Mouse (Mus musculus): ENCODE measurements around the gene Tmem45a2. TPM values are rescaled to one million over a fixed set of nuclear protein-coding genes. Genes with fewer than 3 reads are reported as not detected.
"Not testable (repeated sequence)": the region's sequence is repeated elsewhere in the genome, so short reads cannot be mapped to it uniquely, and the experiment has no call there.

The Tmem45a2 gene
- 0.30 and 0.88 TPM in 2 replicates for total RNA-seq (2017)

DNA sequence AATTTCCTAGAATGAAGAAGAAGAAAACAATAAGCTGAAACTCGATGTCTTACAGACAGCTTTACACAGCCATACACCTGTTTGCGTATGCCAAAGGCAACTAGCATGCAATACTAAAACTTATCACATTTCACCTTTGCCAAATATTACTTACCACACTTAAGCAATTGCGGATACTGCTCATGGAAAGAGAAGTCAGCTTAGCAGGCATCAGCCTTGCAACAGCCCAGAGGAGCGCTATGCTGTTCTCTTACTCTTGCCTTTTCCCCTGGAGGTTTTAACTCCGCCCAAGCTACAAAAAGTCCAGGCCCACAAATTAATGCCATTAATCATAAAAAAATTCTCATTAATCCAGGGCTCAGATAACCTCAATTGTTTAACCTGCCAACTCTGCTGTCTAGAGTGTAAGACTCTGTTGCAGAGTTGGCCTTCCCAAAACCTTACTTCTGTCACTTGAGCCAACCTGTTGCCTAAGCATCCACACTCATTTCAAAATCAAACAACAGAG, at the start of gene Tmem45a2:
Gene Tmem45a2 (minus strand): TSS at position 241 of the 508 bp plus-strand sequence.
- ATAC-seq (replicated peaks in 1 of 2; ENCODE audit: insufficient read depth in 1 of 2, low FRiP score in 2 of 2, low TSS enrichment in 1 of 2, low read depth in 1 of 2, poor library complexity in 2 of 2, severe bottlenecking in 2 of 2) = no peak

- ATAC-seq (replicated peaks in 1 of 2; ENCODE audit: insufficient read depth in 1 of 2, low FRiP score in 2 of 2, low TSS enrichment in 1 of 2, low read depth in 1 of 2, poor library complexity in 2 of 2, severe bottlenecking in 2 of 2) = no peak
Measured at GRCm38 (mm10) chr16:57117562-57117961, 46.4 kb upstream of the Tmem45a2 start.

GRCm38 (mm10) chr16:57116066-57116465, 44.9 kb upstream of the Tmem45a2 start:
- ATAC-seq (replicated peaks in 1 of 2; ENCODE audit: insufficient read depth in 1 of 2, low FRiP score in 2 of 2, low TSS enrichment in 1 of 2, low read depth in 1 of 2, poor library complexity in 2 of 2, severe bottlenecking in 2 of 2) = 0 out of 4 replicates have a peak, but pooled peaks of 1 of the 2 experiments have one; percentile 39

DNA sequence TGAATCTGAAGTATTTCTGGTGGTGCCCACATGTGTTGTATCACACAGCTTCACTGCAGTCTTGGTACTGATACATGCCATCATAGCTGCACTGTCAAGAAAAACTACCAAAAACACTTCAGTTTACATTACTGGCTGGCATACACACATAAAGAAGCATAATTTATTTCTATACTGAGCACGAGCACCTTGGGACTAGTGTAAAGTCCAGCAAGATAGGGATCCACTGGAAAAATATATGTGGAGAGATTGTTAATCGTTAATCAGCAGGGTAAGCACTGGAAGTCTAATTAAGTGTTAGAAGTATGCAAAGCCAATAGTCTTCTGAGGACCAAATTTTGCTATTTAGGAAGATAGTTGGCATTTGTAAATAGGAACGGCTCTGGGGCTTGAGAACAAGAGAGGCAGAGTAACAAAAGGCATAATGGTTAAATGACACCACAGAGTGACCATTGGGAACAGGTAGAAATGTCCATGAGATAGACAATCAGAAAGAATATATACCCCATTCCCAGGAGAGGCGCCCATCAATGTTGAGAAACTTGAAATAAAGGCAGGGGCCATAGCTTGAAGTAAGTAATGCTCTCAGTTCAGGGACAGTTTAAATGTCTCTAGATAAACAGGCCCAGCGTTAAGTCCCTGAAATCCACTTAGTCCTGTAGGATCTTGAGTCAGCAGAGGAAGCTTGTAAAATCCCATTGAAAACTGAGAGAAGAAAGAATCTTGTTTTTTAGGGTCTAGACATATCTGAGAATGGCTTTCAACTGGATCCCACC, 35.2 kb upstream of the Tmem45a2 start:
- ATAC-seq (replicated peaks in 1 of 2; ENCODE audit: insufficient read depth in 1 of 2, low FRiP score in 2 of 2, low TSS enrichment in 1 of 2, low read depth in 1 of 2, poor library complexity in 2 of 2, severe bottlenecking in 2 of 2) = no peak

DNA sequence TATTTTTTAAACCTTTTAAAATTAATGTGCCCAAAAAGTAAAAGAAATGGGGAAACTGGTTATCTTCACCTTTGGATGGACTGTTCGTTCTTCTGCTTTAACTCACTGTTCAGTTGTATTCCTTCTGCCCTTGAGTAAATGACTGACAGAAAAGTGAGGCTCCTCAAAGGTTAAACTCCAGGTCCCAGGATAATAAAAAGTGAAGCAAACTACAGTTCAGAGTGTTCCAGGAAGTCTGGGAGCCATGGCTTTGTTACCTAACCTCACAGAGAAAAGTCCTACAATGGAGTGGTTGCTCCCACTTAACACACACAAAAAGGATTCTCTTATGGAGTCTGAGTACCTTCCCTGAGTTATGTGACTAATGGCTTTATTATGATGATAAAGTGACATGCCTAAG, 30.0 kb upstream of the Tmem45a2 start:
- ATAC-seq (replicated peaks in 1 of 2; ENCODE audit: insufficient read depth in 1 of 2, low FRiP score in 2 of 2, low TSS enrichment in 1 of 2, low read depth in 1 of 2, poor library complexity in 2 of 2, severe bottlenecking in 2 of 2) = no peak

DNA sequence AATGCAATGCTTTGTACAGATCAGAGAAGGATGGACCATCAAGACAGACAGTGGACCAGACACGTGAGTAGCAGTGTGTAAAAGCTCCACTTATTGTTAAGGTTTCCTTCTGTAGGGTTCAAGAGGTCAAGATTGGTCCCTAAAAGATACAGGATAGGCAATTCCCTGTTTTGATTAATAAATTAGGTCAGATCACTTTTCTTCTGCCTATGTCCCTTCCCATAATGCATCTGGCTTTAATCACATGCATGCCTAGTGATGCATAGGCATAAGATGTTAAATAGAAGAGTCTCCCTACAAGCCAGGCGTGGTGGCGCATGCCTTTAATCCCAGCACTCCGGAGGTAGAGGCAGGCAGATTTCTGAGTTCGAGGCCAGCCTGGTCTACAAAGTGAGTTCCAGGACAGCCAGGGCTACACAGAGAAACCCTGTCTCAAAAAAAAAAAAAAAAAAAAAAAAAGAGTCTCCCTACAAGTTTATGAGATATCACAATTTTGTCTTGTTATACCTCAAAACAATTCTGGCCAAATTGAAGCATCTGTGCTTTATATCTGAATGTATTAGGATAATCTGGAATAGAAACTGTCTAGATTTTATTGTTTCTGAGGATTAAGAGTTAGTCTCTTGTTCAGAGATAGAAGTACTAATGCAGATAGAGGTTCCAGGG, 28.5 kb upstream of the Tmem45a2 start:
- no peak for ATAC-seq (replicated peaks in 1 of 2; ENCODE audit: insufficient read depth in 1 of 2, low FRiP score in 2 of 2, low TSS enrichment in 1 of 2, low read depth in 1 of 2, poor library complexity in 2 of 2, severe bottlenecking in 2 of 2)

GRCm38 (mm10) chr16:57098468-57099144, 27.4 kb upstream of the Tmem45a2 start:
- no peak for ATAC-seq (replicated peaks in 1 of 2; ENCODE audit: insufficient read depth in 1 of 2, low FRiP score in 2 of 2, low TSS enrichment in 1 of 2, low read depth in 1 of 2, poor library complexity in 2 of 2, severe bottlenecking in 2 of 2)

DNA sequence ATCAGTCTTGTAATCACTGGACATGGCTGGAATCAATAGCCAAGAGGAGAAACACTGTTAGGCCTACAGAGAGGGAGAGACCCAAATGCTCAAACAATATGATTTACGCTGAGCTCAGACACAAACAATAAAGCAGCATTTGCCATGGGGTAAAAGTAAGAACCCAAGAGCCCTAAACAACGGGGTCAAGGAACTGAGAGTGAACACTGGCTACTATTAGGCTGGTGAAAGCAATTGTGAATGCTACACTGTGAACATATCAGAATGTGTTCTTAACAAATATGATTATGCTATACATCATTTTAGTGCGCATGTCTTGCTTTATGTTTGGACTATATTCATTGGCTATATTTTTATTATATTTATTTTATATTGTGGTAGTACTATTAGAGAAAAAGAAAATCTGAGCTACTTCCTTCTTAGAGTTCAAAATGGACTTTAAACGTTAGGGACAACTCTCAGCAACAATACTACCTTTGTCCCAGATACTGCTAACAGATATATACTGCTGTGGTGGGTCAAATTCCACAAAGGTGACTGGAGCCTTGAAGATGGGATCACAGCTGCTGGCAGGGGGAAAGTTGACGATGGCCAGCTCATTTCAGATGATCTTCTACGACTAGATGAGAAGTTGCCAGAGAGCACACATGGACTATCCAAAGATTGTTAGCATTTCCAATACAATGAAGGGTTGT, 21.9 kb upstream of the Tmem45a2 start:
- ATAC-seq (replicated peaks in 1 of 2; ENCODE audit: insufficient read depth in 1 of 2, low FRiP score in 2 of 2, low TSS enrichment in 1 of 2, low read depth in 1 of 2, poor library complexity in 2 of 2, severe bottlenecking in 2 of 2) = no peak

- ATAC-seq (replicated peaks in 1 of 2; ENCODE audit: insufficient read depth in 1 of 2, low FRiP score in 2 of 2, low TSS enrichment in 1 of 2, low read depth in 1 of 2, poor library complexity in 2 of 2, severe bottlenecking in 2 of 2) = peak; percentile 71 to 89
Measured at GRCm38 (mm10) chr16:57092460-57092859, 21.3 kb upstream of the Tmem45a2 start.

DNA sequence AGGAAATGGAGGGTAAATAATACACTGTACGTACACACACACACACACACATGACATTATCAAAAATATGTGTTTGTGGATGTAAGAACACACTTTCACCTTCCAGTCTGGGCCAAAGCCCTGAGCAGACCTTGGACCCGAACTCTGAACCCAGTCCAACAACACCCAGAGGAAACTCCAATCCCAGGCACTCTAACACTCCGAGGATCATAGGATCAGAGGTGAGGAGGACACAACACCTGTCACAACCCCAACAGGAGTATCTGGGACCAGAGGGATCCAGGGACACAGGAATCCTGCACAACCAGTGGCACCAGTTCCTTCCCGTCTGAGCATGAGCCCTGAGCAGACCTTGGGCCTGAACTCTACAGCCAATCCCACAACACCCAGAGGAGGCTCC, 8.4 kb upstream of the Tmem45a2 start:
- ATAC-seq (replicated peaks in 1 of 2; ENCODE audit: insufficient read depth in 1 of 2, low FRiP score in 2 of 2, low TSS enrichment in 1 of 2, low read depth in 1 of 2, poor library complexity in 2 of 2, severe bottlenecking in 2 of 2) = no peak

DNA sequence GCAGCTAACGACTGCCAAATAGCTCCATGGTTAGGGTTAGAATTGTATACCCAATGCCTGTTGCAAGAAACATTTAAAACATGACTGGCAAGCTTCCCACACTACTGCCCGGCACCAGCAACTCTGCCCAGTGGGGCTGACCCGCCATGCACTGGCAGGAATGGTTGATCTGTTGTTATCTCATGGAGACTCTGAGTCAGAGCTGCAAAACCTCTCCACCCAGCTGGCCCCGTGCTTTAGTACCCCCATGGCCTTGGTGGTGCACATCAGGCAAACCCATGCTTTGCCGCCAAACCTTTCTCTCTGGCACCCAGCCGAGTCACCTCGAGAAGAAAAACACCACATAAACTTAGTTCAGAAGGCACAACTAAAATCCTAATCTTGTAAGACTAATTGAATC, 4.8 kb upstream of the Tmem45a2 start:
- ATAC-seq (replicated peaks in 1 of 2; ENCODE audit: insufficient read depth in 1 of 2, low FRiP score in 2 of 2, low TSS enrichment in 1 of 2, low read depth in 1 of 2, poor library complexity in 2 of 2, severe bottlenecking in 2 of 2) = no peak

- ATAC-seq (replicated peaks in 1 of 2; ENCODE audit: insufficient read depth in 1 of 2, low FRiP score in 2 of 2, low TSS enrichment in 1 of 2, low read depth in 1 of 2, poor library complexity in 2 of 2, severe bottlenecking in 2 of 2) = no peak
Measured at GRCm38 (mm10) chr16:57062045-57062444, 9.1 kb downstream of the Tmem45a2 start.

DNA sequence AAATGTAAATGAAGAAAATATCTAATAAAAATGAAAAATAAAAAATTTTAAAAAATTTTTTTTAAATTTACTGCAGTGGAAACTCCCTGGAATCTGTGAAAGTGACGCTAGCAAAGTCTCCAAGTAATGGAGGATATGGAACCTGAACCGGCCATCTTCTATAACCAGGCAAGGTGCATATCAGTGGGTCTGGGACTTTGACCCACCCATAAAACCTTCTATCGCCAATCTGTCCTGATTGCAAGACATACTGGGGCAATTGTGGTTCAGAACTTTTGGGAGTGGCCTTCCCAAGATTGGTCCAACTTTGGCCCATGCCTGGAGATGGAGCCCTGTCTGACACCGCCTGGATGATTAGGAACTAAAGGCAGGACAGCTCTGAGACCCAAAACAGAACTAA, 14.2 kb downstream of the Tmem45a2 start:
- ATAC-seq (replicated peaks in 1 of 2; ENCODE audit: insufficient read depth in 1 of 2, low FRiP score in 2 of 2, low TSS enrichment in 1 of 2, low read depth in 1 of 2, poor library complexity in 2 of 2, severe bottlenecking in 2 of 2) = no peak

DNA sequence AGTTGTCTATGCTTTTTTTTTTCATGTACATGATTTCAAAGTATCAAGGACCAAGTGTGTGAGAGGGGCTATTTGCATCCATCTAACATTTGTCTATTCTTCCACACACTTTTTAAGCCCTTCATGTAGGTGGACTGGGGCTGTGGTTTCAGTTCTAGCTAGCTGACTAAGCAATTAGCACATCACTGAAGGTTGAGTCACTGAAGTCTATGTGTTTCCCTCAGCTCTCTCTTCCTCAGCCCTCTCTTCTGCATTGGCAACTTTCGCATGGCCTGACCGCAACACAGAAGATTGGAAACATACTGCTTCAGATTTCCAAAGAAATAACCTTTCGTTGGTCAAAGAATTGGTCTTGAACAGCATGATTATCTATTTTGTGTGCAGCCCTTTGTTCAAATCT, 21.2 kb downstream of the Tmem45a2 start:
- no peak for ATAC-seq (replicated peaks in 1 of 2; ENCODE audit: insufficient read depth in 1 of 2, low FRiP score in 2 of 2, low TSS enrichment in 1 of 2, low read depth in 1 of 2, poor library complexity in 2 of 2, severe bottlenecking in 2 of 2)

DNA sequence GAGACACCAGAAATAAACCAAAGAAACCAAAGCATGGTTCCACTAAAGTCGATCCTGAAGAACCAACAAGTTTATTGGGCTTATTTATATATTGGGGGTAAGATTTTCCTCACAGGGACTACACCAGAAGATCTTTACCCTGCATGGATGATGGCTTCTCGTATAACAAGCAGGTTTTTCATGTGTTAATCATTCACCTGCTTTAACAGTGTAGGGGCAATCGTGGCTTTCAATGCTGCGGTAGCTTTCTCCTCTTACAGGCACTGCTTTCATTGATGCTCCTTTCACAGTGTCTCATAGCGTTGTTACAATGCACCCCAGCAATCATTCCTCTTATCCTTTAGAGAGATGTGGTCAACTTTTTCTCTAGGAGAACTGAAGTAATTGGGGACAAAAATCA, 32.6 kb downstream of the Tmem45a2 start:
- no peak for ATAC-seq (replicated peaks in 1 of 2; ENCODE audit: insufficient read depth in 1 of 2, low FRiP score in 2 of 2, low TSS enrichment in 1 of 2, low read depth in 1 of 2, poor library complexity in 2 of 2, severe bottlenecking in 2 of 2)

DNA sequence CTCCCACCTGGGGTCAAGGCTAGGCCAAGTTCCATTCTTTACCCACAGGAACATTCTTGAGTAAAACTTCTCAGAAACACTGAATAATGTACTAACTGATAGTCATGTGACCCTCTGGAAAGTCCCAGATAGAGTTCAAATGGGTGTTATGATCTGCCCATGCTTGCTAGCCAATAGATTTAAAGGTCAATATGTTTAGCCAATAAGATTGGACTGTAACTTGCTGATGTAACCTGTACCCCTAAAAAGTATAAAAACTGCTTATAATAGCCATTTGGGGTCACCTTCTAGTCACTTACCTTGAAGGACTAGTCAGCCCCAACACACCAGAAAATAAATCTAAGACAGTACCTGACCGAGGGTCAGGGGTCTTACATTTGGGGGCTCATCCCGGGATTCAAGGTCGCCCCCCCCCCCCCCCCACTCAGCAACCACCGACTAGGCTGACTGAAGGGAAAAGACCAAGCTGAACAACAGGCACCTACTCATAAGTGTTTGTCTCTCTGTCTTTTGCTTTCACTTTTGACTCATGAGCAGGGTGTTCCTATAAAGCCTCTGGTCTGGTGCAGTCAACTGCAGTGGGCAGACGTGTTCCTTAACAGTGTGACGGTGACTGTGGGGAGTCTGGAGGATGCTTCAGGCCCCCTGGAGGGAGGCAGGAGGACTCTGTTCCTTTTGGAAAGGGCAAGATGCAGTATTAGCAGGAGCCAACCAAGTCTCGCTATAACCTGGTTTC, 40.9 kb downstream of the Tmem45a2 start:
- peak; percentile 42 to 62 for ATAC-seq (replicated peaks in 1 of 2; ENCODE audit: insufficient read depth in 1 of 2, low FRiP score in 2 of 2, low TSS enrichment in 1 of 2, low read depth in 1 of 2, poor library complexity in 2 of 2, severe bottlenecking in 2 of 2)

DNA sequence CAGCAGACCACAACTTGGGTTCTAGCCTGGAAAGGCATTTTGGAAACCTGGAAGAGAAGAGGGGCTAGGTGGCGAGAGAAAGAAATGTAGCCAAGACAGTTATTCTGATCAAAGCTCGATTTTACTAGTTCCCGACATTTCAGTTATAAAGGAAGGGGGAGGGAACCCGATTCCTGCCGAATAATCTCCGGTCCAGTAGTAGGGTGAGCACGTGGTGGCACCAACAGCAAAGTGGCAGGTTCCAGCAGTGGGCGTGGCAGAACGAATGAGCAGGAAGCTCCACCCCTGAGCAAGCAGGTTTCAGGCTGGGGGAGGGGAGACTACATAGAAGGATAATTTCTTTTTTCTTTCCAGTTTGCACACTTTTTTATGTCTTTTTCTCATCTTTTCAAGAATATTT, 72.9 kb downstream of the Tmem45a2 start:
- not testable (repeated sequence) for ATAC-seq (replicated peaks in 1 of 2; ENCODE audit: insufficient read depth in 1 of 2, low FRiP score in 2 of 2, low TSS enrichment in 1 of 2, low read depth in 1 of 2, poor library complexity in 2 of 2, severe bottlenecking in 2 of 2)

Data from hematopoietic stem cell, adult 5-6 weeks (primary cell).